Mouse (Mus musculus) thymus, postnatal 14 days (tissue): Measurements from ENCODE around the gene Fbxo39.

Experiments used
- DNase-seq: peaks from one replicate; pipeline ENCODE4 v3.0.0; 2021

The Fbxo39 gene

GRCm38 (mm10) chr11:72366126-72366525, 51.9 kb downstream of the Fbxo39 start:
- no peak for DNase-seq

GRCm38 (mm10) chr11:72367934-72368674, 53.9 kb downstream of the Fbxo39 start:
- no peak for DNase-seq
